In genomic region chr11:5424185-5424584, GRCm38 (mm10) we compare ENCODE assay signal across 17 mouse cellular contexts.
"Had no signal": no experiment of that assay in that cellular context is flagged by ENCODE, and none has a peak within 500 bp of the region (broad histone marks: within the 10 kb centered on the region; RNA-seq: fewer than 3 reads in every experiment).

No protein-coding gene starts in this region.

- H3K9ac ChIP-seq: limb, embryonic 12.5 days; limb, embryonic 15.5 days; liver, embryonic 12.5 days had no signal

- ATAC-seq: liver, embryonic 12.5 days had no signal

- H3K4me2 ChIP-seq: limb, embryonic 12.5 days; limb, embryonic 15.5 days; liver, embryonic 12.5 days had no signal

- H3K27ac ChIP-seq: limb, embryonic 12.5 days; limb, embryonic 15.5 days; liver, embryonic 12.5 days; midbrain, embryonic 10.5 days had no signal

- H3K27me3 ChIP-seq: limb, embryonic 12.5 days; limb, embryonic 15.5 days; liver, embryonic 12.5 days had no signal

- H3K36me3 ChIP-seq: limb, embryonic 12.5 days; limb, embryonic 15.5 days; liver, embryonic 12.5 days; midbrain, embryonic 10.5 days had no signal

- H3K4me3 ChIP-seq: left cerebral cortex, adult 2 months; limb, embryonic 12.5 days; limb, embryonic 15.5 days; liver, embryonic 12.5 days; midbrain, embryonic 10.5 days had no signal

- DNase-seq: kidney, adult 18-20 months; kidney, adult 9 months; kidney, postnatal 14 days; kidney, postnatal 4 days; layer of hippocampus, postnatal 36 days; left cerebral cortex, postnatal 4 days; lung, adult 2 months; lung, postnatal 14 days; lung, postnatal 4 days; midbrain, embryonic 14.5 days; thymus, adult 18-20 months; thymus, postnatal 36 days had no signal

- H3K9me3 ChIP-seq: limb, embryonic 12.5 days; limb, embryonic 15.5 days; liver, embryonic 12.5 days; midbrain, embryonic 10.5 days had no signal
